Mouse (Mus musculus): Measurements from ENCODE around the gene Abcb6. TPM values are rescaled to one million over a fixed set of nuclear protein-coding genes. Genes with fewer than 3 reads are reported as not detected.
A peak's percentile ranks its signal among the peaks of the same experiment; 100 is the strongest.

Gene Abcb6
- total RNA-seq (2021) = 10 to 100 TPM; 47.4 to 48.1 TPM

DNA sequence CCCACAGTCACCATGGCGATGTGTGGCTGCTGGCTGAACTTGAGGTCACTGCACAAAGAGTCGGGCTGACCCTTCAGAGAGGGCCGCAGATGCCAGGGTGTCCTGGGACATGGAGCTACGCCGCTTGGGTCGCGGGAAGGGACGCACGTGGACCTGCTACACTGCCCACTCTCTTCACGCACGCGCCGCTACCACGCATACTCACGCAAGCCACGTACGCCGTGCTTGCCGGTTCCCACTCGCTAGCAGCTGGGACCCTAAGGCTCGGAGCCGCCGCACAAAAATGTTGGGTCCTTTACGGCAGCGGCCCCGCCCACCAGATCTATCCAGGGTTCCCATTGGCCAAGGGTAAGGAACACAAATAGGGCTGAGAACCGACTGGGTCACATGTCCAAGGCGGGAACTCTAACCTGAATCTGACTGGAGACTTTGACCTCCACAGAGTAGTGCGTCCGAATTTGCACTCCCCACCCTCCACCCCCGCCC is at the start of gene Abcb6:
Gene Abcb6 (minus strand): TSS at position 288 of the 486 bp plus-strand sequence.
- intact Hi-C loops (cut with DNase I) = no loop called here
- DNase-seq = peak; percentile 89

GRCm38 (mm10) chr1:75229158-75229557 is 49.0 kb upstream of the Abcb6 start:
- intact Hi-C loops (cut with DNase I) = no loop called here
- no peak for DNase-seq

GRCm38 (mm10) chr1:75227653-75228052 is 47.5 kb upstream of the Abcb6 start:
- intact Hi-C loops (cut with DNase I) = no loop called here
- DNase-seq = no peak

- DNase-seq = no peak
- intact Hi-C loops (cut with DNase I) = no loop called here
Measured at GRCm38 (mm10) chr1:75226138-75226537, 45.9 kb upstream of the Abcb6 start.

GRCm38 (mm10) chr1:75225473-75225872 is 45.3 kb upstream of the Abcb6 start:
- intact Hi-C loops (cut with DNase I) = no loop called here

DNA sequence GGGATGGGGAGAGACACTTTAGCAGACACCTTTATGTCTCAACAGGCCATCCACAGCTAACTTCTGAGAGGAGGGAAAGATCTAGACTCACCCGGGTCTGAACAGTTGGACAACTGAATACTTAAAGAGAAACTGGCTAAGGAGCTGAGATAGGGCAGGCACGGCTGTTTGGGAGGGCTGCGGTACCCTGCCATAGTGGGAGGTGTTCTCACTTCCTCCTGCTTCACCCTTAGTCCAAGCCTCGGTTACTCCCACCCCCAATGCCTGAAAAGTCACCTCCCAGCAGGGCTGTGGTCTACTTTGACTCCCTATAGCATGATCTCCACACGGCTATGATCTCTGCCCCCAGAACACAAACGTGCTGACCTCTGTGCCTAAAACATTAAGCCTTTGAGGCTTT is 43.3 kb upstream of the Abcb6 start:
- no peak for DNase-seq
- intact Hi-C loops (cut with DNase I) = no loop called here

More at GRCm38 (mm10) chr1:75225473-75225872, 45.3 kb upstream of the Abcb6 start:
- DNase-seq = no peak

DNA sequence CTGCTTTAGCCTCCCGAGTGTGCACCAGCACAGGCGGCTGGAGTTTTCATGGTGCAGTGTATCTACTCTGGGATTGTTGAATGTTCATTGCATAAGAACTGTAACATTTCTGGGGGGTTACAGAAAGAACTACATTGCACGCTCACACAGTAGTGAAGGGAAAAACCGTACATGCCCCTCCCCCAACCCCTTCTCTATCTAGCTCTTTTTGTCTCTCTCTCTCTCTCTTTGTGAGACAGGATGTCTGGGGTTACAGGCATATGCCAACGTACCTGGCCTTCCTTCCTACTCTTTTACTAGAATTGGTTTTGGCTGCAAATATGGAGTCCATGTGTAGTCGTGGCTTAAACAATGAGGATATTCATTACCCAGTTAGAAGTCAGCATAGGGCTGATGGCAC is 42.7 kb upstream of the Abcb6 start:
- DNase-seq = no peak
- intact Hi-C loops (cut with DNase I) = no loop called here

DNA sequence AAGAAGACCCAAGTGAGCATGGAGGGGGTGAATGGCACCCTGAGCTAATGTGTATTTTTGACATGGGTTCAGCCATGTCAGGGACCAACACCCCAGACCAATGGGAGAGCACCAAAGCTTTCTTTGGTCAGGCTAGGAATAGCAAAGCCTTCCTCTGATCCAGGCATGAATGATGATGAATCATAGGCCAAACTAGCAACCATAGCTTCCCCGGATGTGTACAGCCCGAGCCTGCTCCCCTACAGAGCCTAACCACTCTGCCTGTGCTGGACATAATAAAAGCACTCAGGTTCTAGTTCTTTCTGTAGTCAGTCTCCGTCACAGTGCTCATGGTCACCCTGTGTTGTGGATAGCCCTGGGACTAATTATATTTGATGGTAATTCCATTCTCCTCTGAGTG is 41.3 kb upstream of the Abcb6 start:
- DNase-seq = no peak
- intact Hi-C loops (cut with DNase I) = no loop called here

DNA sequence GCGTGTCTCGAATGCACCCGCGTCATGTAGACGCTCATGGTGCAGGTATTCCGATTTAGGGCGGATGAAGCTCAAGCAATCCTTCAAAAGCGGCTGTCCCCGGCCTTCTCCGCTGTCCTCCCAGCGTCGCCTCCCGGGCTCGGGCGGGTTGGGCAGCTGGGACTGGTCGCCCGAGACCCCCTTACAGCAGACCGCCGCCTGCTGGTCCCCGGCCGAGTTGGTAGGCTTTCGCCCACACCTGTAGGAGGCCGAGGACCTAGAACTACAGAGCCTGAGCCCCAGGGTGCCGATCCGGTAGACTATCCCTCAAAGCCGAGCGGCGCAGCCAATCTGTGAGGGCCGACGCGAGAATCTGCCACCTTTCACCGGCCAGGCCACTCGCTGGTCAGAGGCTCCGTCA is 39.3 kb upstream of the Abcb6 start, which contains the start of gene Tuba4a:
Gene Tuba4a (minus strand): TSS at position 335 of the 400 bp plus-strand sequence.
- intact Hi-C loops (cut with DNase I) = no loop called here
- DNase-seq = peak; percentile 43

DNA sequence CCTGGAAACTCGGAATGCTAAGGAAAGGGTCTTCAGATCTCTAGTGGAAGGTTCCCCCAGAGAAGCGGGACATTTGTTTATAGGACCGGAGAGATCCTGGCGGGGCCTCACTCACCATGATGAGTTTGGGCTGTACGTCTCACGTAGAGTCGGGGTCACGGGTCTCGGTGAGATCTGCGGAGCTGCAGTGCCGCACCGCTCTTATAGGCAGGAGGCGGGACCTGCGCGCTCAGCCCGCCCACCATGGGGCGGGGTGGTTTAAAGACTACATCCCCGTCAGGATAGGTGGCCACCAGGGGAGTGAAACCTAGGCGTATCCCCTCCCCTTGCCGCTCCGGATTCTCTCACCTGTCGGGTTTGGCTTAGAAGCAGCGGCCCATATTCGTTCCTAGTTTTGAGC is 38.9 kb upstream of the Abcb6 start:
- intact Hi-C loops (cut with DNase I) = no loop called here
- DNase-seq = peak; percentile 75

DNA sequence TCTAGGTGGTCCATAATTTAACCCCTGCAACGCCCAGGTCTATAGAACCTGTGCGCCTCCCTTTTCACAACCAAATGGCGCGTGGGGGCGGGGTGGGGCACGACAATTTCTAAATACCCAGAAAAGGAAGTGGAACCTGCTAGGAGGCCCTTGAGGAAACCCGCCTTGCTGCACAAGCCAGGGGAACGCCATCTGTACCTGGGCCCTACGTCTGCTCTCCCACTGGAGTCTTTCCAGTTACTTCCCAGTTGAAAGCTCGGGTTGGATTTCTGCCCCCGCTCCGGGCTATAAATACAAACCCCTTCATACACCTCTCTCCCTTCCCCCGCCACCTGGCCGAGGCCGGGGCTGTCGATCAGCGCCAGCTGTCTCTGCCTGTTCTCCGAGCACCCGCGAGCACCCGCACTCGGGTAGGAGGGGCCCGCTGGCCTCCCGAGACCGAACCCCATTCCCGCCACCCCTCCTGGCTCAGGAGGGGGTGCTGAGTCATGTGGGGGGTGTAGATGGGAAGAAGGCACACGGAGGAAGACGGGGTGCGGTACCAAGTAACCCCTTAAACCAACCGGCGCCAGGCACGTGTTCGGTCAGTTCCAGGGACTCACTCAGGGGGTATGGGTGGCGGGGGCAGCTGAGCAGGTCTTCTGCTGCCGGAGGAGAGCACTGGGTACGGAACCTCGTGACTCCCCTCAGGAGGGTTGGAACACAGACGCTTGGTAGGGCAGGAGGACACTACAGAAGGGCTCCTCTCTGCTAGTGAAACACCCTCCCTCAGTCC is 38.2 kb upstream of the Abcb6 start:
- intact Hi-C loops (cut with DNase I) = no loop called here
- peak; percentile 46 for DNase-seq

DNA sequence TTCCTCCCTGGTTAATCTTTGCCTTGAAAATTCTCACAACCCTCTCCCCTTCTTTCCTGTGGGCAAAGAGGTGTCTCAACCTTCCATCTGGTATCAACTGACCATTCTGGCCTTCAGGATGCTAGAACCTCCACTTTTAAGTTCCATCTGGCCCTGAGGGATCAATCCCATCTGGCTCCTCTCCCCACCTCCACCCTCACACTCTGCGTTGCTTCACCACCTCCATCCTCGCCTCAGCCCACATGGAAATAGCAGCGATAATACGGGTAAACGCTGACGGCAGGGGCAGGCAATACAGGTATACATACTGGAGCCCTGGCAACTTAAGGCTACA is 37.7 kb upstream of the Abcb6 start:
- no peak for DNase-seq
- intact Hi-C loops (cut with DNase I) = no loop called here

- intact Hi-C loops (cut with DNase I) = no loop called here
- DNase-seq = no peak
Measured at GRCm38 (mm10) chr1:75216797-75217585, 36.8 kb upstream of the Abcb6 start.

DNA sequence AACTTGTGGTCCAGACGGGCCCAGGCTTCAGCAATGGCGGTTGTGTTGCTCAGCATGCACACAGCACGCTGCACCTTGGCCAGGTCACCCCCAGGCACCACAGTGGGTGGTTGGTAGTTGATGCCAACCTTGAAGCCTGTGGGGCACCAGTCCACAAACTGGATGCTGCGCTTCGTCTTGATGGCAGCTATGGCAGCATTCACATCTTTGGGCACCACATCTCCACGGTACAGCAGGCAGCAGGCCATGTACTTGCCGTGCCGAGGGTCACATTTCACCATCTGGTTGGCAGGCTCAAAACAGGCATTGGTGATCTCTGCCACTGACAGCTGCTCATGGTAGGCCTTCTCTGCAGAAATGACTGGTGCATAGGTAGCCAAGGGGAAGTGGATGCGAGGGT is 35.6 kb upstream of the Abcb6 start:
- intact Hi-C loops (cut with DNase I) = no loop called here
- DNase-seq = no peak

DNA sequence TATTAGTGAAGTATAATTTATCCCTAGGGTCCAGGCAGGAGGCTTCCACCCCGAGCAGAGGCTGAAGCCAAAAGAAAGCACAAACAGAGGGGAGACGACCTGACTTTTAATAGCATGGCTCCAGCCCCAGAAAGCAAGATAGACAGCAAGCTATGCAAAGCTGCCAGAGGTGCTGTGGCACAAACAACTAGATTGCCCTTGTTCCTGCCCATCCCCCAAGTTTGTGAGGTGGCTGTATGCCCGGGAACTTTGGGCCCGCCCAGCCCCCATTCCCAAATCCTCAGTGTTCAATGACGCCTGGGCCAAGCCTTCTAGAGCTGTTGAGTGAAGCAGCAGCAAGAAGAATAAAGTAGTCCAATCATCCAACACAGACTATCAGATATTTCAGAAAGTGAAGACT is 34.7 kb upstream of the Abcb6 start:
- intact Hi-C loops (cut with DNase I) = no loop called here
- peak; percentile 22 for DNase-seq

DNA sequence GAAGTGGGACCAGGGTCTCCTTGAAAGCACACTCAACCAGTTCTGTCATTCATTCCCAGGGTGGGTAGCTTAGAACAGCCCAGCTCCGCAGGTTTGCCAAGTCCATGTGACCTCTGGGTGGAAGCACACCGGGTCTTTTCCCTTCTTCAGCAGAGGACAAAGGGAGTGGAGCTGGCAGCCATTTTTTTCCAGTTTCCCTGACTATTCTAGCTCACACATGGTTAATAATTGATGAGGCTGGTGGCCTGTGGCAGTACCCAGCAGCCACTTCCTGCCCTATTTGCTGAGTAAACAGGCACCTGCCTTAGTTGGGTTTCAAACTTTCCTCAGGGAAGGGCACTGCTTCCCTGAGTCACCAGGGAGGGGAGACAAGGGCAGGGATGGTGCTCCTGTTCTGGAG is 34.2 kb upstream of the Abcb6 start:
- intact Hi-C loops (cut with DNase I) = no loop called here
- DNase-seq = no peak

- no peak for DNase-seq
- intact Hi-C loops (cut with DNase I) = no loop called here
Measured at GRCm38 (mm10) chr1:75213096-75213495, 32.9 kb upstream of the Abcb6 start.

- intact Hi-C loops (cut with DNase I) = no loop called here
- no peak for DNase-seq
Measured at GRCm38 (mm10) chr1:75212542-75212941, 32.4 kb upstream of the Abcb6 start.

DNA sequence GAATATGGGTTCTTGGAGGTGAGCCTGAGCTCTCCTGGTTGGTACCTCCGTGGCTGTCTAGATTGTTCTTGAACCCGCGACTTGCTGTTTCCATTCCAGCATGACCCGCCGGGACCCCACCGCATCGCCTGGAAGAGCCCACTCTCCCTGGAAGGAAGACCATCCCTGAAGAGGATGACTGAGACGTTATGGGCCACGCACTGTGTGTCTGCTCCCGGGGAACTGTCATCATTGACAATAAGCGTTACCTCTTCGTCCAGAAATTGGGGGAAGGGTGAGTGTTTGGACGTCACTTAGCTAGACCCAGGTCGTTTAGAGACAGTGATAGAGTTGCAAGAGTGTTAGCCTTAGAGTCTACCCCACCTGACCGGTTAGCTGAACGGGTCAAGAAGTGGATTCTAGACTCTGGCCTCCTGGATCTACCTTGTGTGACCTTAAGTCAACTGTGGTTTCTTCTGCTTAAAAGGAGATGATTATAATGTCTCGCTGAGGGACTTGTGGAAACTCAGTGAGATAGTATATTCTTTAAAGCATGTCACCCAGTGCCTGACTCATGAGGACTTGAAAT is 31.0 kb upstream of the Abcb6 start:
- DNase-seq = no peak
- intact Hi-C loops (cut with DNase I) = no loop called here

DNA sequence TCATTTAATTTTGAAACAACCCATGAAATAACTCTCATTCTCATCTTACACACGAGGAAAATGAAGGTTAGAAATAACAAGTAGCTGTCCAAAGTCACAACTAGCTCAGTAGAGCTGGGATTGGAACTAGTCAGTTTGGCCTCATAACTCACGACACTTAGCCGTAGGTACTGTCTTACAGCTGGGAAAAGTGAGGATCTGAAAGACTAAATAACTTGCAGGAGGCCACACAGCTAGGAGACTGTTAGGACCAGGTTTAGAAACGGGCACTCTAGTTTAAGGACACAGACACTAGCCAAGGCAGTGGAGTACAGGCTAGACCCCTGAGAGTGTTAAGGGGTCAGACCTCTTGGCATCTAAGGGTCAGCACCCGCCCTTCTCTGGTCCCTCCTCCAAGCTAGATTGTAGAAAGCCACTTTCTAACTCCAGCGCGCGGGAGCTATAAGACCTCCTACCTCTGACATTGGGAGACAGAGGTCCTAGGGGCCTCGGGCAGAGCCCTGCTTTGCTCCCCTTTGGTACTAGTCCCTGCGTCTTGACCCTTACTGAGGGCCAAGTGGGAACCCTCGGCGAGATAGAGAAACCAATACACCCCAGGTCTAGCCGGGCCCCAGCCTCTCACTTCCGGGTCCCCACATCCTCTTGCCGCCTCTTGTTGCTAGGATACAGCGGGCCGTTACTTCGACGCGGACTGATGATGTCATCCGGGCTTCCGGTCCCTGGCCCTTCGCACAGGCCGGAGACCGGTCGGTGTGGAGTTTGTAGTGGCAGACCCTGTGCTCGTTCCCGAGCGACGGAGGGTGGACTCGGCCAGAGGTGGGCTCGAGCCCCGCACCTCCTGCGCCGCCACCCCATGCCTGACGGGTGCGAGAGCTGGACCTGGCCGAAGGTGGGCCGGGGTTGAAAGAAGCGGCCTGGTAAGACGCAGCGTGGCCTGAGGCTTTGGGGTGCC is 30.2 kb upstream of the Abcb6 start, which contains the start of the genes Glb1l and Stk16:
Gene Glb1l (minus strand): TSS at position 678 of the 952 bp plus-strand sequence.
Gene Stk16 (plus strand): TSS at position 703 of the 952 bp plus-strand sequence.
- peak; percentile 97 for DNase-seq
- intact Hi-C loops (cut with DNase I) = no loop called here

Data from left cerebral cortex, postnatal 4 days (tissue).